Mouse (Mus musculus) stomach, embryonic 16.5 days (tissue): ENCODE data around the gene A730015C16Rik. TPM values are rescaled to one million over a fixed set of nuclear protein-coding genes. Genes with fewer than 3 reads are reported as not detected.
A peak's percentile ranks its signal among the peaks of the same experiment; 100 is the strongest.

ENCODE experiments used
- ATAC-seq: fragments of 200-750 bp; cut with Nextera tagmentation; 2 replicates; pipeline ENCODE4 v1.8.0; 2017; ENCODE audit warnings: moderate number of reproducible peaks, moderate TSS enrichment; ENCODE audit not compliant: insufficient read depth, low FRiP score
- H3K27ac ChIP-seq: fragments of 300-500 bp; sonication (generic); 2 replicates; pipeline ENCODE4 v1.5.1; 2014; ENCODE audit warnings: low read length
- H3K27me3 ChIP-seq: fragments of 300-500 bp; sonication (generic); 2 replicates; pipeline ENCODE4 v1.6.1; 2014; ENCODE audit warnings: low read length, control low read depth, mixed read lengths; ENCODE audit not compliant: control insufficient read depth, insufficient read depth
- H3K36me3 ChIP-seq: fragments of 300-500 bp; sonication (generic); 2 replicates; pipeline ENCODE4 v1.6.1; 2014; ENCODE audit warnings: low read length; ENCODE audit not compliant: control insufficient read depth, insufficient read depth
- H3K4me1 ChIP-seq: fragments of 300-500 bp; sonication (generic); 2 replicates; pipeline ENCODE4 v1.6.1; 2014; ENCODE audit warnings: low read length, control low read depth, mixed read lengths; ENCODE audit not compliant: control insufficient read depth, insufficient read depth
- H3K4me2 ChIP-seq: fragments of 300-500 bp; sonication (generic); 2 replicates; pipeline ENCODE4 v1.6.1; 2014; ENCODE audit warnings: low read depth, low read length, mixed read lengths
- H3K4me3 ChIP-seq: fragments of 300-500 bp; sonication (generic); replicated peaks from 2 replicates; pipeline ENCODE4 v1.5.1; 2014; ENCODE audit warnings: mild to moderate bottlenecking, low read length
- H3K9ac ChIP-seq: fragments of 300-500 bp; sonication (generic); 2 replicates; pipeline ENCODE4 v1.6.1; 2014; ENCODE audit warnings: low read length
- H3K9me3 ChIP-seq: fragments of 300-500 bp; sonication (generic); replicated peaks from 2 replicates; pipeline ENCODE4 v1.6.1; 2016; ENCODE audit warnings: low read length, control low read depth; ENCODE audit not compliant: control insufficient read depth
- WGBS: fragments of 180-500 bp; shearing (Covaris S2); extraction: QIAGEN DNeasy Blood & Tissue Kit; methylation state at CpG from one replicate; pipeline ENCODE4 v1.1.7; 2014; 5-methylcytosine and 5-hydroxymethylcytosine counted together
- polyA plus RNA-seq: library from polyadenylated mRNA; unstranded; fragments of >200 nt; fragmentation: Nextera tagmentation; extraction: Ambion mirVana; gene quantifications from 2 replicates; pipeline ENCODE4 v1.2.1, GENCODE M21; 2015

Gene A730015C16Rik
- polyA plus RNA-seq, 1 experiment from 2014 or later = 1.5 TPM

DNA sequence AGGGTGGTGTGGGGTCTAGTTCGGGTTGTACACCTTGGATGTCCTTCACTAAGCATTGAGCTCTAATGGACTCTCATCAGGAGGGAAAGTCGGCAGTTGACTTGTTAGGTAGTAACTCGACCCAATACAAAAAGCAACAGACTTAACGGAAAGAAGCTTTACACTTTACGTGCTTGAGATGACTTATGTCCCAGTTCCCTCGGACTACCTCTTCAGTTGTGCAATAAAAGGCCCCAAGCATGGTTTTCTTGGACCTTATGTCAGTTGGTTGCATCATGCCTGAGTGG is 14.6 kb downstream of the A730015C16Rik start:
- Histone ChIP-seq H3K9me3 (no peaks in the 10 kb centered on the region), H3K4me2 (peak overlapping the region; percentile 77), H3K4me3 (peak overlapping the region; percentile 88), H3K4me1 (peaks cover 18% of the 10 kb centered on the region), H3K36me3 (no peaks in the 10 kb centered on the region; the same call in 1 of the 2 replicates), H3K9ac (peak overlapping the region; percentile 81), H3K27me3 (no peaks in the 10 kb centered on the region), H3K27ac (peak overlapping the region; percentile 98)
- under 1% methylated on average over 6 of the region's 6 CpGs for WGBS
- ATAC-seq = no peak

DNA sequence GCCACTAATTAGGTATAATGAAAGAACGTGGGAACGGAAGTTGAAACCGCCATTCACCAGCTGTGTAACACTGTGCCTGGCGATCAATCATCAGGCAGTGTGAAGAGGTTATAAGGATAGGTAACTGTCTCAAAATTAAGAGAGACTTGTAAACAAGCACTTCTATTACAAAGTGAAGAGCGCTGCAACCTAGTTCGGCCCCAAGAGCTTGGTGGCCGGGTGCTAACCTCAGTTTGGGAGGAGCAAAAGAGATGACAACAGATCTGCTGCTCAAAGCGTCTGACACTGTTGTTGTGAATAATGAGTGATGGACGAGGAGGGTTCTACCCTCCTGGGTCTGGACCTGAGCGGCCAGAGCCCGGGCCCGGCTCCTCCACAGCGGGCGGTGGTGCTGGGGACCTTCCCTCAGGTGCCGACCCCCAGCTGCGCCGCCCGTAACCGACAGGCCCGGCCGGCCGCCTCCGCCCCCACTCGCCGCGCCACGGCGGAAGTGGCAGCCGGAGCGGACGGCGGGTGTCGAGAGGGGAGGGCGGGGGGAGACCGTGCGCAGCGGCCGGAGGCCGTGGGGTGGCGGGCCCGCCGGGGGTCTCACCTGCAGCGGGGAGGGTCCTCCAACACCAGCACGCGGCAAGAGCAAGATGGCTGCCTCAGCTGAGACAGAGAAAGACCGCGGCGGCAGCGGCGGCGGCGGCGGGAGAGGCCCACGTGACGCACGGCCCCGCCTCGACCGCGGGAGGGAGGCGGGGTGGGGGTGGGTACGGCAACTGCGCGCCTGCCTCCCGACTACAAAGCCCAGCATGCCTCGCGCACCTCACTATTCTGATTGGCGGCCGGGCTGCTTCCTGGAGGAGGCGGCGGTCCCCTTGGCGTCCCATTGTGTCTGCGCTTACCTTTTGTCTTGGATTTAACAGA is 15.2 kb downstream of the A730015C16Rik start, which contains the start of gene Btf3l4:
Gene Btf3l4, minus strand, starts transcription at position 699 of the 912 bp plus-strand sequence.
- WGBS = under 1% methylated on average over 58 of the region's 73 CpGs
- Histone ChIP-seq H3K36me3 (no peaks in the 10 kb centered on the region; the same call in 1 of the 2 replicates), H3K4me1 (peaks cover 18% of the 10 kb centered on the region), H3K9ac (peak within 1 kb of the TSS; percentile 94), H3K27ac (peak within 1 kb of the TSS; percentile 98), H3K27me3 (no peaks in the 10 kb centered on the region), H3K9me3 (no peaks in the 10 kb centered on the region), H3K4me2 (peak within 1 kb of the TSS; percentile 77), H3K4me3 (peak within 1 kb of the TSS; percentile 88)
- ATAC-seq = peak; percentile 95

GRCm38 (mm10) chr4:108830698-108831097 is 17.7 kb downstream of the A730015C16Rik start:
- Histone ChIP-seq H3K9me3 (no peaks in the 10 kb centered on the region), H3K4me1 (peaks cover 15% of the 10 kb centered on the region), H3K9ac (no peak overlapping the region), H3K27me3 (no peaks in the 10 kb centered on the region), H3K4me3 (no peak overlapping the region), H3K36me3 (no peaks in the 10 kb centered on the region; the same call in 1 of the 2 replicates), H3K4me2 (no peak overlapping the region), H3K27ac (no peak overlapping the region)
- WGBS = 67% methylated on average over 1 of the region's 1 CpGs
- ATAC-seq = no peak

DNA sequence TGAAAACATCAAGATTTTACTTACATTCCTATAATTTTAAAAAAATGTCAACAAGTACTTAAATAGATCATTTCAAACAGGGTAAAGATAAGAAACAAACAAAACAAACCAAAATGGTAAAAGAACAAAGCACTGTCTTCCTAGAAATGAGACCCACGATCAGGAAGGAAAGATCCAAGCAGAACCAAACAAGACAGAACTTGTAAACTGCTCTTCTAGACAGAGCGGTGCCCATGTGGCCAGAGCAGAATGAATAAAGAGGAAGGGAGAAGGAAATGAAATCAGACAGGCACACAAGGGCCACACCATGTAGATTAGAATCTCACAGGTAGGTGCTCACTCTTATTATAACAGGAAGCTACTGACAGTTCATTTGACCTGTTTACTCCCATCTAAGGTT is 21.8 kb downstream of the A730015C16Rik start:
- Histone ChIP-seq H3K27me3 (no peaks in the 10 kb centered on the region), H3K9me3 (no peaks in the 10 kb centered on the region), H3K4me2 (no peak overlapping the region), H3K36me3 (peaks cover 4% of the 10 kb centered on the region), H3K27ac (no peak overlapping the region), H3K9ac (no peak overlapping the region), H3K4me1 (peaks cover 4% of the 10 kb centered on the region; the same call in 1 of the 2 replicates), H3K4me3 (no peak overlapping the region)
- WGBS = 76% methylated on average over 2 of the region's 2 CpGs
- no peak for ATAC-seq

- ATAC-seq = no peak
- H3K27me3 ChIP-seq = no peaks in the 10 kb centered on the region
- no peak overlapping the region for H3K9ac ChIP-seq
- H3K36me3 ChIP-seq = peaks cover 4% of the 10 kb centered on the region
- no peak overlapping the region for H3K27ac ChIP-seq
- no peaks in the 10 kb centered on the region for H3K9me3 ChIP-seq
- peaks cover 3% of the 10 kb centered on the region; the same call in 1 of the 2 replicates for H3K4me1 ChIP-seq
- H3K4me2 ChIP-seq = no peak overlapping the region
- H3K4me3 ChIP-seq = no peak overlapping the region
- WGBS = 90% methylated on average over 1 of the region's 1 CpGs
Observed at GRCm38 (mm10) chr4:108826096-108826495, 22.3 kb downstream of the A730015C16Rik start.

DNA sequence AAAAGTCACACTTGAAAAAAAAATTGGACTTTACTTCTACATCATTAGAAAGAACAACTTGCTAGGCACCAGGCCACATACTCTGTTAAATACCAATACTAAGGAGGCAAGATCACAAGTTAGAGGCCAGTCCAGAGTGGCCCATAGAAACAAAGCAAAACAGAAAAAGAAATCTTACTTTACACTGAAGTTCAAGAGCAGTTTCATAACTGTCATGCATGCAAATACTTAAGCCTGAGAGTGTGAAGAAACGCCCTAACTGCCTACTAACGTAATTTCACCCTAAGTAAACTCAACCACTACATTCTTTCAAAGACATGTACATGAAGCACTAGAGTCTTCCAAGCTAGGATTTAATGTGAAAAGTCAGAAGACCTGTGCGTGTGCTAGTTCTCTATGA is 22.7 kb downstream of the A730015C16Rik start:
- Histone ChIP-seq H3K4me2 (no peak overlapping the region), H3K4me3 (no peak overlapping the region), H3K27me3 (no peaks in the 10 kb centered on the region), H3K27ac (no peak overlapping the region), H3K9ac (no peak overlapping the region), H3K4me1 (no peaks in the 10 kb centered on the region), H3K9me3 (no peaks in the 10 kb centered on the region), H3K36me3 (peaks cover 4% of the 10 kb centered on the region)
- 93% methylated on average over 3 of the region's 3 CpGs for WGBS
- no peak for ATAC-seq

DNA sequence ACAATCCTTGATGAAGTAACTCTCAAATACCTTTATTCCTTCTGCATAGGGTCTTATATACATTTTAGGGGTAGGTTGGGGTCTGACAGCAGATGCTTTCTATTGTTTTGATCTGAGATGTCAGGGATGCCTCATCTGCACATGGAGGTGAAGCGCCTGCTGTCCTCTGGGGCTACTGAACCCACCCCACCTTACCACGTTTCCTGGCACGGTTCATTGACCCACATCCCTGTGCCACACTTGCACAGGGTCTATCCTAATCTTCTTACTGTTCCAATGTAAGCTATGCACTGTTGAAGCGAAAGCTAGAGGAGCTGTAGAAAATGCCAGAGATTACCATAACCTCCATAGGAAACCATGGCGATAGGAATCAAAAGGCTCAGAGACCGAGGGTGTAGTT is 36.9 kb downstream of the A730015C16Rik start:
- H3K4me1 ChIP-seq = no peaks in the 10 kb centered on the region

GRCm38 (mm10) chr4:108811142-108811541 is 37.3 kb downstream of the A730015C16Rik start:
- Histone ChIP-seq H3K27ac (no peak overlapping the region), H3K4me1 (no peaks in the 10 kb centered on the region), H3K27me3 (no peaks in the 10 kb centered on the region), H3K4me3 (no peak overlapping the region), H3K9ac (no peak overlapping the region), H3K9me3 (no peaks in the 10 kb centered on the region), H3K4me2 (no peak overlapping the region), H3K36me3 (no peaks in the 10 kb centered on the region)
- 64% methylated on average over 4 of the region's 4 CpGs for WGBS
- no peak for ATAC-seq

More for the DNA sequence above, 36.9 kb downstream of the A730015C16Rik start:
- 71% methylated on average over 6 of the region's 6 CpGs for WGBS
- H3K4me2 ChIP-seq = no peak overlapping the region
- H3K27ac ChIP-seq = no peak overlapping the region
- no peaks in the 10 kb centered on the region for H3K9me3 ChIP-seq
- no peak overlapping the region for H3K4me3 ChIP-seq
- no peaks in the 10 kb centered on the region for H3K36me3 ChIP-seq
- no peaks in the 10 kb centered on the region for H3K27me3 ChIP-seq
- no peak overlapping the region for H3K9ac ChIP-seq
- no peak for ATAC-seq

GRCm38 (mm10) chr4:108803535-108803934 is 44.9 kb downstream of the A730015C16Rik start:
- H3K4me3 ChIP-seq = no peak overlapping the region
- H3K36me3 ChIP-seq = no peaks in the 10 kb centered on the region
- H3K9me3 ChIP-seq = no peaks in the 10 kb centered on the region
- H3K27ac ChIP-seq = no peak overlapping the region
- H3K27me3 ChIP-seq = no peaks in the 10 kb centered on the region
- 73% methylated on average over 2 of the region's 2 CpGs for WGBS
- H3K4me2 ChIP-seq = no peak overlapping the region
- no peaks in the 10 kb centered on the region for H3K4me1 ChIP-seq
- H3K9ac ChIP-seq = no peak overlapping the region
- ATAC-seq = no peak
